In genomic region chr4:109267452-109267851, GRCm38 (mm10) we compare ENCODE assay signal across 24 mouse cellular contexts. TPM values are rescaled to one million over a fixed set of nuclear protein-coding genes. Genes with fewer than 3 reads are reported as not detected.
"Had no signal": no experiment of that assay in that cellular context is flagged by ENCODE, and none has a peak within 500 bp of the region (broad histone marks: within the 10 kb centered on the region; RNA-seq: fewer than 3 reads in every experiment).

No protein-coding gene starts in this region.

- ATAC-seq: midbrain, embryonic 13.5 days; midbrain, embryonic 16.5 days had no signal

- H3K4me2 ChIP-seq: liver, embryonic 13.5 days; midbrain, embryonic 13.5 days; neural tube, embryonic 13.5 days had no signal

- H3K27ac ChIP-seq: left cerebral cortex, adult 2 months; liver, embryonic 13.5 days; midbrain, embryonic 10.5 days; midbrain, embryonic 13.5 days; neural tube, embryonic 13.5 days; stomach, postnatal 0 days had no signal

- H3K27me3 ChIP-seq: liver, embryonic 13.5 days; midbrain, embryonic 13.5 days; neural tube, embryonic 13.5 days had no signal

- H3K9me3 ChIP-seq: liver, embryonic 13.5 days; megakaryocyte, embryonic 14.5 days; midbrain, embryonic 10.5 days; midbrain, embryonic 13.5 days; neural tube, embryonic 13.5 days had no signal

- H3K36me3 ChIP-seq: liver, embryonic 13.5 days; midbrain, embryonic 10.5 days; midbrain, embryonic 13.5 days; neural tube, embryonic 13.5 days had no signal

- H3K4me1 ChIP-seq: midbrain, embryonic 10.5 days; midbrain, embryonic 13.5 days; neural tube, embryonic 13.5 days had no signal

- H3K4me3 ChIP-seq: left cerebral cortex, adult 2 months; liver, embryonic 13.5 days; midbrain, embryonic 10.5 days; midbrain, embryonic 13.5 days; myocyte; neural tube, embryonic 13.5 days had no signal

- DNase-seq: kidney, adult 18-20 months; kidney, postnatal 10 days; layer of hippocampus, postnatal 36 days; liver, embryonic 13.5 days; lung, adult 2 months; lung, postnatal 14 days; lung, postnatal 4 days; retina, postnatal 1 day; thymus, adult 2 months; thymus, postnatal 14 days; thymus, postnatal 4 days had no signal

- H3K9ac ChIP-seq: liver, embryonic 13.5 days; midbrain, embryonic 13.5 days; neural tube, embryonic 13.5 days had no signal

RNA-seq across cellular contexts. Expression of gene Calr4, which starts 33.2 kb away (rescaled TPM):
- total RNA-seq: liver, adult 2 months; monocyte, adult 5-6 weeks had no signal
- polyA plus RNA-seq: limb, embryonic 11.5 days; liver, adult 2 months; liver, embryonic 13.5 days; liver, embryonic 16.5 days; small intestine, adult 2 months; stomach, postnatal 0 days; thymus, adult 2 months had no signal
